Mouse (Mus musculus): ENCODE data around the gene Map3k20.

- no peak for TF ChIP-seq POLR2A (IDR thresholded peaks at IDR 0.05; ENCODE audit: borderline replicate concordance, extremely low read depth, low read depth, low read length)
- peak; percentile 90 for TF ChIP-seq CTCF (IDR thresholded peaks at IDR 0.05; ENCODE audit: insufficient read depth, low read length)
Measured at GRCm38 (mm10) chr2:72398227-72398626, 112.8 kb downstream of the Map3k20 start.

Measured in lung, adult 2 months (tissue).